Mouse (Mus musculus) lung, adult 2 months (tissue): ENCODE measurements around the gene Cfap54.

Experiments
- CTCF ChIP-seq: fragments of 200-500 bp; IDR thresholded peaks from 2 replicates; pipeline ENCODE4 v1.5.1; 2011; ENCODE audit warnings: mild to moderate bottlenecking, low read length, control low read depth; ENCODE audit not compliant: insufficient read depth
- POLR2A ChIP-seq: fragments of 200-500 bp; IDR thresholded peaks from 2 replicates; pipeline ENCODE4 v1.6.1; 2011; ENCODE audit warnings: low read depth, mild to moderate bottlenecking, control low read depth, low read length, borderline replicate concordance; ENCODE audit errors: extremely low read depth

- TF ChIP-seq POLR2A, result no peak
- TF ChIP-seq CTCF, result no peak
These were observed 138.4 kb downstream of the Cfap54 start for GRCm38 (mm10) chr10:92942848-92943645.
